Mouse (Mus musculus) forebrain, postnatal 0 days (tissue): ENCODE results near the gene Prg4. TPM values are rescaled to one million over a fixed set of nuclear protein-coding genes. Genes with fewer than 3 reads are reported as not detected.

Source experiments
- ATAC-seq: fragments of 200-750 bp; cut with Nextera tagmentation; 2 replicates; pipeline ENCODE4 v1.8.0; 2017; ENCODE audit warnings: mild to moderate bottlenecking, moderate library complexity
- DNase-seq: peaks from one replicate; pipeline ENCODE4 v3.0.0-alpha.2; 2015
- H3K27ac ChIP-seq: fragments of 300-500 bp; sonication (generic); 2 replicates; pipeline ENCODE4 v1.5.1; 2014; ENCODE audit warnings: low read depth, mild to moderate bottlenecking, antibody characterized with exemption, low read length, moderate library complexity, mixed read lengths
- H3K27me3 ChIP-seq: fragments of 300-500 bp; sonication (generic); 2 replicates; pipeline ENCODE4 v1.6.1; 2014; ENCODE audit warnings: mild to moderate bottlenecking, low read length, mixed read lengths; ENCODE audit not compliant: insufficient read depth
- H3K36me3 ChIP-seq: fragments of 300-500 bp; sonication (generic); 2 replicates; pipeline ENCODE4 v1.6.1; 2014; ENCODE audit warnings: mild to moderate bottlenecking, moderate library complexity; ENCODE audit not compliant: insufficient read depth
- H3K4me1 ChIP-seq: fragments of 300-500 bp; sonication (generic); 2 replicates; pipeline ENCODE4 v1.6.1; 2014; ENCODE audit warnings: antibody characterized with exemption; ENCODE audit not compliant: insufficient read depth
- H3K4me2 ChIP-seq: fragments of 300-500 bp; sonication (generic); 2 replicates; pipeline ENCODE4 v1.6.1; 2014; ENCODE audit warnings: low read depth, mild to moderate bottlenecking, moderate library complexity
- H3K4me3 ChIP-seq: fragments of 300-500 bp; sonication (generic); 2 replicates; pipeline ENCODE4 v1.5.1; 2014; ENCODE audit warnings: low read depth, low read length, mixed read lengths
- H3K9ac ChIP-seq: fragments of 300-500 bp; sonication (generic); 2 replicates; pipeline ENCODE4 v1.6.1; 2014; ENCODE audit warnings: mild to moderate bottlenecking
- H3K9me3 ChIP-seq: fragments of 300-500 bp; sonication (generic); 2 replicates; pipeline ENCODE4 v1.6.1; 2016; ENCODE audit warnings: low read length
- CTCF ChIP-seq: sonication (generic); IDR thresholded peaks from 2 replicates; pipeline ENCODE4 v1.5.1; 2016; ENCODE audit warnings: antibody characterized with exemption, control low read depth, low read depth
- WGBS: fragments of 180-500 bp; shearing (Covaris S2); extraction: QIAGEN DNeasy Blood & Tissue Kit; methylation state at CpG from one replicate; pipeline ENCODE4 v1.1.7; 2014; 5-methylcytosine and 5-hydroxymethylcytosine counted together
- polyA plus RNA-seq: library from polyadenylated mRNA; unstranded; fragments of >200 nt; fragmentation: Nextera tagmentation; extraction: Ambion mirVana; gene quantifications from 2 replicates; pipeline ENCODE4 v1.2.1, GENCODE M21; 2015
- total RNA-seq: library from RNA; depleted of rRNA; stranded (reverse); fragments of >200 nt; gene quantifications from 2 replicates; pipeline ENCODE4 v1.2.3, GENCODE M21; 2014

Prg4 gene
- total and polyA plus RNA-seq, 2 experiments from 2014 or later, result 0.96 to 1.00 TPM

GRCm38 (mm10) chr1:150489148-150489547 is 23.2 kb upstream of the Prg4 start:
- Histone ChIP-seq H3K27me3 (no peaks in the 10 kb centered on the region), H3K4me3 (no peak overlapping the region), H3K9ac (no peak overlapping the region), H3K27ac (no peak overlapping the region), H3K4me1 (0 out of 2 replicates have a peak, but pooled peaks cover 3% of the 10 kb centered on the region), H3K36me3 (no peaks in the 10 kb centered on the region), H3K4me2 (no peak overlapping the region), H3K9me3 (no peaks in the 10 kb centered on the region)
- DNase-seq, result no peak
- no peak for TF ChIP-seq CTCF
- 82% methylated on average over 2 of the region's 2 CpGs for WGBS
- peak; percentile 14; the same call in 1 of the 2 replicates for ATAC-seq

DNA sequence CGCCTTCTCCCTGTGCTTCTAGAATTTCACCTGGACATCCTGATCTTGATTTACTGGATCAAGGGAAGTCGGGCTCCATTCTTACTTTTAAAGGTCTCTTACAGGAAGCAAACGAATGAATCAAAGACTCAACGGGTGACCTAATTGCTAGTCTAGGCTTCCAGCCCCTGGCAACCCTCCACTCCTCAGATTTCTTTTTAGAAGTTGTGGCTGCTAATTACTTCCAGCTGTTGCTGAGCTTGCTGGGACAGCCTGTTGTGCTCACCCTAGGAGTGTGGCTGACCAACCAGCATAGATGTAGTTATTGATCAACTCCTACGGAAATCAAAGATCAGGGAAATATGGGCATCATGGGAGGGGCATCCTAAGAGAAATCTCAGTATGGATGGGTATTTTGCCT is 14.7 kb upstream of the Prg4 start:
- 72% methylated on average over 5 of the region's 5 CpGs for WGBS
- no peaks in the 10 kb centered on the region for H3K27me3 ChIP-seq
- no peak for TF ChIP-seq CTCF
- H3K4me2 ChIP-seq, result no peak overlapping the region
- DNase-seq (no peak), ATAC-seq (no peak)
- H3K27ac ChIP-seq, result no peak overlapping the region
- no peaks in the 10 kb centered on the region for H3K9me3 ChIP-seq
- no peaks in the 10 kb centered on the region for H3K36me3 ChIP-seq
- H3K4me3 ChIP-seq, result no peak overlapping the region
- no peaks in the 10 kb centered on the region for H3K4me1 ChIP-seq
- no peak overlapping the region for H3K9ac ChIP-seq

DNA sequence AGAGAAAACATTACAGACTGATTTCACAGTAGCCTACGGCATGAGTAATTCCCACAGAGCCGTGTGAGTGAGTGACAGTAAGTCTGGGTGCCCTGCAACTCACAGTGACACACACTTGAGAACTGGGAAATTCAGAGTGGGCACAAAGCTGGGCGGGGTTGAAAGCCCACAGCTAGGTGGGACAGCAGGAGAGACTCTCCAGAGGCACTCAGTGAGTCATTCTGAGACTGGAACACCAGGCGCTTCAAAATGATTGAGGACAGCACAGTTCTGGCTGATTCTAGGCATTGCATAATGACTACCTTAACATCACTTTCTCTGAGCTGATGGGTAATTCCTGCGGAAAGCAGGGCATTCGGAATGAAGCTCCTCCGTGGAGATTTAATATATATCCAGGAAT is 6.6 kb upstream of the Prg4 start:
- H3K9me3 ChIP-seq, result no peaks in the 10 kb centered on the region
- H3K9ac ChIP-seq, result no peak overlapping the region
- H3K4me3 ChIP-seq, result no peak overlapping the region
- ATAC-seq (no peak), DNase-seq (no peak)
- WGBS, result 84% methylated on average over 7 of the region's 7 CpGs
- H3K27me3 ChIP-seq, result no peaks in the 10 kb centered on the region
- H3K36me3 ChIP-seq, result no peaks in the 10 kb centered on the region
- no peaks in the 10 kb centered on the region for H3K4me1 ChIP-seq
- no peak for TF ChIP-seq CTCF
- no peak overlapping the region for H3K27ac ChIP-seq
- H3K4me2 ChIP-seq, result no peak overlapping the region

- H3K27me3 ChIP-seq, result no peaks in the 10 kb centered on the region
- no peaks in the 10 kb centered on the region for H3K9me3 ChIP-seq
- H3K36me3 ChIP-seq, result no peaks in the 10 kb centered on the region
- ATAC-seq (no peak), DNase-seq (no peak)
- no peak overlapping the region for H3K4me3 ChIP-seq
- H3K9ac ChIP-seq, result no peak overlapping the region
- H3K4me2 ChIP-seq, result no peak overlapping the region
- TF ChIP-seq CTCF, result no peak
- no peaks in the 10 kb centered on the region for H3K4me1 ChIP-seq
- H3K27ac ChIP-seq, result no peak overlapping the region
- 76% methylated on average over 3 of the region's 3 CpGs for WGBS
These were observed 4.0 kb upstream of the Prg4 start for GRCm38 (mm10) chr1:150469992-150470391.

- ATAC-seq, result no peak
- Histone ChIP-seq H3K36me3 (no peaks in the 10 kb centered on the region), H3K27me3 (no peaks in the 10 kb centered on the region), H3K4me2 (no peak overlapping the region), H3K4me1 (no peaks in the 10 kb centered on the region), H3K4me3 (no peak overlapping the region), H3K27ac (no peak overlapping the region), H3K9ac (no peak overlapping the region), H3K9me3 (no peaks in the 10 kb centered on the region)
- no peak for DNase-seq
- no peak for TF ChIP-seq CTCF
- 87% methylated on average over 10 of the region's 10 CpGs for WGBS
These were observed 601 bp downstream of the Prg4 start for GRCm38 (mm10) chr1:150465364-150465763.

GRCm38 (mm10) chr1:150463691-150464090 is 2.3 kb downstream of the Prg4 start:
- DNase-seq (no peak), ATAC-seq (no peak)
- H3K27me3 ChIP-seq, result no peaks in the 10 kb centered on the region
- H3K9me3 ChIP-seq, result no peaks in the 10 kb centered on the region
- H3K36me3 ChIP-seq, result no peaks in the 10 kb centered on the region
- TF ChIP-seq CTCF, result no peak
- WGBS, result 89% methylated on average over 4 of the region's 4 CpGs
- H3K4me2 ChIP-seq, result no peak overlapping the region
- no peak overlapping the region for H3K27ac ChIP-seq
- no peaks in the 10 kb centered on the region for H3K4me1 ChIP-seq
- H3K9ac ChIP-seq, result no peak overlapping the region
- no peak overlapping the region for H3K4me3 ChIP-seq

DNA sequence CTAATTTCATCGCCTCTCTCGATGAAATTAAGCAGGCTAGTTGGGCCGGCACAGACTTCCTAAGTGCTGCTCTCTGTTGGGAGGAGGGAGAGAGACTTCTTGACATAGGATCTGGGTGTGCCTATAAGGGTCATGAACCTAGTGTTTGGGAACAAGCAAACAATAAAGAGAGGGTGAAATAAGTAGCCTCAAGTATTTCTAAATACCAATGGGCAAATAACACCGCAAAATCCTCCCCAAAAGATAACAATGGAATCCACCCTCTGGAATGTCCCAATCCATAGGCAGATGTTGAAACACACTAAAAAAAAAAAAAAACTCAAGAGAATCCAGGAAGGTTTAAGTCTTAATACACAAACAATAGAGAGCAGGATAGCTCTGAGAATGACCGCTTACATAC is 2.9 kb downstream of the Prg4 start:
- H3K9ac ChIP-seq, result no peak overlapping the region
- no peak overlapping the region for H3K27ac ChIP-seq
- 84% methylated on average over 5 of the region's 5 CpGs for WGBS
- no peaks in the 10 kb centered on the region for H3K27me3 ChIP-seq
- TF ChIP-seq CTCF, result no peak
- no peak overlapping the region for H3K4me2 ChIP-seq
- no peak overlapping the region for H3K4me3 ChIP-seq
- DNase-seq, result no peak
- no peaks in the 10 kb centered on the region for H3K36me3 ChIP-seq
- no peaks in the 10 kb centered on the region for H3K9me3 ChIP-seq
- no peaks in the 10 kb centered on the region for H3K4me1 ChIP-seq
- no peak for ATAC-seq

- no peak overlapping the region for H3K4me2 ChIP-seq
- H3K27ac ChIP-seq, result no peak overlapping the region
- no peak overlapping the region for H3K9ac ChIP-seq
- no peaks in the 10 kb centered on the region for H3K9me3 ChIP-seq
- no peaks in the 10 kb centered on the region for H3K27me3 ChIP-seq
- DNase-seq, result no peak
- 87% methylated on average over 7 of the region's 7 CpGs for WGBS
- no peak overlapping the region for H3K4me3 ChIP-seq
- no peaks in the 10 kb centered on the region for H3K4me1 ChIP-seq
- no peak for TF ChIP-seq CTCF
- no peak for ATAC-seq
- no peaks in the 10 kb centered on the region for H3K36me3 ChIP-seq
These were observed 5.4 kb downstream of the Prg4 start for GRCm38 (mm10) chr1:150460595-150460994.
